Mouse (Mus musculus): Measurements from ENCODE around the gene Prap1.
"Not testable (repeated sequence)": the region's sequence is repeated elsewhere in the genome, so short reads cannot be mapped to it uniquely, and the experiment has no call there.

Prap1 gene

GRCm38 (mm10) chr7:140090601-140091000, 2.6 kb upstream of the Prap1 start:
- no peak for DNase-seq

GRCm38 (mm10) chr7:140094954-140095353, 1.8 kb downstream of the Prap1 start:
- DNase-seq: no peak

- DNase-seq: no peak
Measured at GRCm38 (mm10) chr7:140095556-140095955, 2.4 kb downstream of the Prap1 start.

GRCm38 (mm10) chr7:140096055-140096454, 2.9 kb downstream of the Prap1 start:
- no peak for DNase-seq

- DNase-seq: no peak
Measured at GRCm38 (mm10) chr7:140098466-140098865, 5.3 kb downstream of the Prap1 start.

- no peak for DNase-seq
Measured at GRCm38 (mm10) chr7:140101498-140101897, 8.3 kb downstream of the Prap1 start.

GRCm38 (mm10) chr7:140101993-140102860, 9.0 kb downstream of the Prap1 start, which contains the start of gene Fuom:
Gene Fuom, minus strand, starts transcription at chr7:140102441.
- DNase-seq: peak; percentile 88 to 89

- DNase-seq: no peak
Measured at GRCm38 (mm10) chr7:140104009-140104408, 10.8 kb downstream of the Prap1 start.

- DNase-seq: no peak
Measured at GRCm38 (mm10) chr7:140111943-140112342, 18.7 kb downstream of the Prap1 start.

GRCm38 (mm10) chr7:140115583-140116328, 22.6 kb downstream of the Prap1 start, which contains the start of gene Paox:
Gene Paox, plus strand, starts transcription at chr7:140115799.
- DNase-seq: peak; percentile 66 to 76

- peak; percentile 93 to 94 for DNase-seq
Measured at GRCm38 (mm10) chr7:140116329-140117054, 23.3 kb downstream of the Prap1 start, which contains the start of gene Echs1. Gene Echs1, minus strand, starts transcription at chr7:140116476.

- DNase-seq: no peak
Measured at GRCm38 (mm10) chr7:140120484-140120883, 27.3 kb downstream of the Prap1 start.

- no peak for DNase-seq
Measured at GRCm38 (mm10) chr7:140121338-140121910, 28.2 kb downstream of the Prap1 start.

- no peak for DNase-seq
Measured at GRCm38 (mm10) chr7:140122765-140123164, 29.6 kb downstream of the Prap1 start.

- DNase-seq: no peak
Measured at GRCm38 (mm10) chr7:140124382-140124781, 31.2 kb downstream of the Prap1 start.

GRCm38 (mm10) chr7:140125278-140126021, 32.3 kb downstream of the Prap1 start:
- DNase-seq: peak; percentile 96

- DNase-seq: no peak
Measured at GRCm38 (mm10) chr7:140126022-140126350, 32.8 kb downstream of the Prap1 start.

GRCm38 (mm10) chr7:140126934-140127333, 33.7 kb downstream of the Prap1 start:
- DNase-seq: no peak

GRCm38 (mm10) chr7:140127911-140128310, 34.7 kb downstream of the Prap1 start:
- no peak for DNase-seq

GRCm38 (mm10) chr7:140132184-140132583, 39.0 kb downstream of the Prap1 start:
- not testable (repeated sequence) for DNase-seq

- DNase-seq: not testable (repeated sequence)
Measured at GRCm38 (mm10) chr7:140134033-140134432, 40.8 kb downstream of the Prap1 start.
